Mouse (Mus musculus) kidney, embryonic 15.5 days (tissue): ENCODE measurements around the gene Rasgrf1. TPM values are rescaled to one million over a fixed set of nuclear protein-coding genes. Genes with fewer than 3 reads are reported as not detected.
A peak's percentile ranks its signal among the peaks of the same experiment; 100 is the strongest.
"Not testable (repeated sequence)": the region's sequence is repeated elsewhere in the genome, so short reads cannot be mapped to it uniquely, and the experiment has no call there.

Experiments
- ATAC-seq: fragments of 200-750 bp; cut with Nextera tagmentation; replicated peaks from 2 replicates; pipeline ENCODE4 v1.8.0; 2017; ENCODE audit warnings: moderate TSS enrichment; ENCODE audit not compliant: low FRiP score
- H3K27ac ChIP-seq: fragments of 300-500 bp; sonication (generic); 2 replicates; pipeline ENCODE4 v1.5.1; 2015; ENCODE audit warnings: mild to moderate bottlenecking, inconsistent platforms
- H3K27me3 ChIP-seq: fragments of 300-500 bp; sonication (generic); 2 replicates; pipeline ENCODE4 v1.6.1; 2015; ENCODE audit warnings: inconsistent platforms
- H3K36me3 ChIP-seq: fragments of 300-500 bp; sonication (generic); 2 replicates; pipeline ENCODE4 v1.6.1; 2015; ENCODE audit warnings: inconsistent platforms
- H3K4me1 ChIP-seq: fragments of 300-500 bp; sonication (generic); 2 replicates; pipeline ENCODE4 v1.6.1; 2015; ENCODE audit warnings: inconsistent platforms
- H3K4me2 ChIP-seq: fragments of 300-500 bp; sonication (generic); 2 replicates; pipeline ENCODE4 v1.6.1; 2015; ENCODE audit warnings: moderate library complexity, mild to moderate bottlenecking, inconsistent platforms
- H3K4me3 ChIP-seq: fragments of 300-500 bp; sonication (generic); replicated peaks from 2 replicates; pipeline ENCODE4 v1.5.1; 2015; ENCODE audit warnings: mild to moderate bottlenecking, inconsistent platforms
- H3K9ac ChIP-seq: fragments of 300-500 bp; sonication (generic); 2 replicates; pipeline ENCODE4 v1.6.1; 2015; ENCODE audit warnings: mild to moderate bottlenecking, inconsistent platforms
- H3K9me3 ChIP-seq: fragments of 300-500 bp; sonication (generic); replicated peaks from 2 replicates; pipeline ENCODE4 v1.6.1; 2016; ENCODE audit warnings: inconsistent platforms
- WGBS: fragments of 180-500 bp; shearing (Covaris S2); methylation state at CpG from one replicate; pipeline ENCODE4 v1.1.7; 2015; ENCODE audit warnings: mixed read lengths; 5-methylcytosine and 5-hydroxymethylcytosine counted together
- polyA plus RNA-seq: library from polyadenylated mRNA; unstranded; fragments of >200 nt; fragmentation: Nextera tagmentation; extraction: Ambion mirVana; gene quantifications from 2 replicates; pipeline ENCODE4 v1.2.1, GENCODE M21; 2015

Gene Rasgrf1
- polyA plus RNA-seq, 1 experiment from 2014 or later: 0.14 TPM

- peaks cover 7% of the 10 kb centered on the region; the same call in 1 of the 2 replicates for H3K4me1 ChIP-seq
- no peaks in the 10 kb centered on the region for H3K9me3 ChIP-seq
- 0 out of 2 replicates have a peak, but pooled peaks have one; percentile 17 for ATAC-seq
- peak within 1 kb of the TSS; percentile 59 for H3K9ac ChIP-seq
- no peaks in the 10 kb centered on the region for H3K36me3 ChIP-seq
- peak within 1 kb of the TSS; percentile 72 for H3K27ac ChIP-seq
- H3K4me2 ChIP-seq: peak within 1 kb of the TSS; percentile 90
- 81% methylated on average over 2 of the region's 2 CpGs for WGBS
- no peaks in the 10 kb centered on the region for H3K27me3 ChIP-seq
- peak within 1 kb of the TSS; percentile 54 for H3K4me3 ChIP-seq
Measured at GRCm38 (mm10) chr9:90053852-90054251, 144.1 kb downstream of the Rasgrf1 start, which contains the start of gene Ctsh. Gene Ctsh (plus strand): TSS chr9:90054152.

DNA sequence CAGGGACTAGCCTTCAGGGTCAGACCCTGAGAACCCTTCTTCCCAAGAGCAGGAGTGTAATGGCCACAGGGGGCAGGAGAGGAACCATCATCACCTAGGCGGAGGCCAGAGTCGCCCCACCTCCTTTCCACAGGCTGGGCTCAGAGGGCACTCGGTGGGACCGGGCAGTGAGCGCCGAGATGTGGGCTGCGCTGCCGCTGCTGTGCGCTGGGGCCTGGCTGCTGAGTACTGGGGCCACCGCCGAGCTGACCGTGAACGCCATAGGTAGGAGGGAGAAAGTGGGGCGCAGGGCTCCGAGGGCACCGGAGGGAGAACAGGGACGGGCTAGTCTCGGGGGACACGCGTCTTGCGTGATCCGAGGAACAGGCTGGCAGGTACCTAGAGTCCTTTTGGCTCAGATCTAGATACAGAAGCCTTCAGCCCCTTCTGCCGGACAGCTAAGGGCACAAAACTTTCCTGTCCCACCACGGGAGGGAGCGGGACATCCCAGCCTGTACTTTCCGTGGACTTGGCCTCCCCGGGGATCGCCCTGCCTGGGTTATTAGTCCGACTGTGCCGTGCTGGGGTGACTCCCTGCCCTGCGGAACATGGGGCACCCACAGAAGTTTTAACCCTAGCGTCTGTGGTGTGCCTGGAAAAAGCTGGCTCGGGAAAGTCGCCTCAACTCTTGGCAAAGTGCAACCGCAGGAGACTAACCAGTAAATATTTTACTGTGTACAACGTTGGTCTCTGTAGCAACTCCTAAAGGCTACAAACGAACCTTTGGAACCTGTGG lies 144.8 kb downstream of the Rasgrf1 start:
- WGBS: under 1% methylated on average over 37 of the region's 37 CpGs
- peak overlapping the region; percentile 72 for H3K27ac ChIP-seq
- H3K9me3 ChIP-seq: no peaks in the 10 kb centered on the region
- peak overlapping the region; percentile 54 for H3K4me3 ChIP-seq
- H3K27me3 ChIP-seq: no peaks in the 10 kb centered on the region
- peak; percentile 95 for ATAC-seq
- H3K9ac ChIP-seq: peak overlapping the region; percentile 59
- peak overlapping the region; percentile 90 for H3K4me2 ChIP-seq
- H3K4me1 ChIP-seq: peaks cover 7% of the 10 kb centered on the region; the same call in 1 of the 2 replicates
- H3K36me3 ChIP-seq: no peaks in the 10 kb centered on the region

- Histone ChIP-seq H3K36me3 (no peaks in the 10 kb centered on the region), H3K27me3 (no peaks in the 10 kb centered on the region), H3K4me2 (peak overlapping the region; percentile 90), H3K4me1 (peaks cover 7% of the 10 kb centered on the region; the same call in 1 of the 2 replicates), H3K9ac (no peak overlapping the region), H3K4me3 (peak overlapping the region; percentile 54), H3K9me3 (no peaks in the 10 kb centered on the region), H3K27ac (no peak overlapping the region)
- 49% methylated on average over 5 of the region's 5 CpGs for WGBS
- no peak for ATAC-seq
Measured at GRCm38 (mm10) chr9:90055409-90055808, 145.7 kb downstream of the Rasgrf1 start.

- Histone ChIP-seq H3K4me3 (no peak overlapping the region), H3K9ac (no peak overlapping the region), H3K4me1 (peaks cover 7% of the 10 kb centered on the region; the same call in 1 of the 2 replicates)
Measured at GRCm38 (mm10) chr9:90055911-90056310, 146.2 kb downstream of the Rasgrf1 start.

GRCm38 (mm10) chr9:90056716-90057115 lies 147.0 kb downstream of the Rasgrf1 start:
- H3K27ac ChIP-seq: no peak overlapping the region
- 96% methylated on average over 2 of the region's 2 CpGs for WGBS
- no peaks in the 10 kb centered on the region for H3K36me3 ChIP-seq
- H3K9me3 ChIP-seq: no peaks in the 10 kb centered on the region
- H3K4me3 ChIP-seq: no peak overlapping the region
- no peak overlapping the region for H3K9ac ChIP-seq
- no peaks in the 10 kb centered on the region for H3K27me3 ChIP-seq
- peaks cover 7% of the 10 kb centered on the region; the same call in 1 of the 2 replicates for H3K4me1 ChIP-seq
- ATAC-seq: no peak
- H3K4me2 ChIP-seq: no peak overlapping the region

More at GRCm38 (mm10) chr9:90055911-90056310, 146.2 kb downstream of the Rasgrf1 start:
- Histone ChIP-seq H3K36me3 (no peaks in the 10 kb centered on the region), H3K27ac (no peak overlapping the region), H3K9me3 (no peaks in the 10 kb centered on the region), H3K27me3 (no peaks in the 10 kb centered on the region), H3K4me2 (peak overlapping the region; percentile 90)
- ATAC-seq: no peak
- 63% methylated on average over 3 of the region's 3 CpGs for WGBS

GRCm38 (mm10) chr9:90059828-90060573 lies 150.3 kb downstream of the Rasgrf1 start:
- 0 out of 2 replicates have a peak, but pooled peaks cover 3% of the 10 kb centered on the region for H3K4me1 ChIP-seq
- H3K27me3 ChIP-seq: no peaks in the 10 kb centered on the region
- no peak overlapping the region for H3K27ac ChIP-seq
- no peaks in the 10 kb centered on the region for H3K9me3 ChIP-seq
- no peak overlapping the region for H3K4me2 ChIP-seq
- 80% methylated on average over 9 of the region's 9 CpGs for whole genome bisulfite sequencing
- no peak overlapping the region for H3K9ac ChIP-seq
- no peak for ATAC-seq
- no peaks in the 10 kb centered on the region for H3K36me3 ChIP-seq
- H3K4me3 ChIP-seq: no peak overlapping the region

- Histone ChIP-seq H3K36me3 (no peaks in the 10 kb centered on the region), H3K4me1 (0 out of 2 replicates have a peak, but pooled peaks cover 1% of the 10 kb centered on the region), H3K4me2 (no peak overlapping the region), H3K27ac (no peak overlapping the region), H3K9ac (no peak overlapping the region), H3K4me3 (no peak overlapping the region), H3K27me3 (no peaks in the 10 kb centered on the region), H3K9me3 (no peaks in the 10 kb centered on the region)
- no peak for ATAC-seq
- 90% methylated on average over 2 of the region's 2 CpGs for WGBS
Measured at GRCm38 (mm10) chr9:90060574-90060875, 150.8 kb downstream of the Rasgrf1 start.

DNA sequence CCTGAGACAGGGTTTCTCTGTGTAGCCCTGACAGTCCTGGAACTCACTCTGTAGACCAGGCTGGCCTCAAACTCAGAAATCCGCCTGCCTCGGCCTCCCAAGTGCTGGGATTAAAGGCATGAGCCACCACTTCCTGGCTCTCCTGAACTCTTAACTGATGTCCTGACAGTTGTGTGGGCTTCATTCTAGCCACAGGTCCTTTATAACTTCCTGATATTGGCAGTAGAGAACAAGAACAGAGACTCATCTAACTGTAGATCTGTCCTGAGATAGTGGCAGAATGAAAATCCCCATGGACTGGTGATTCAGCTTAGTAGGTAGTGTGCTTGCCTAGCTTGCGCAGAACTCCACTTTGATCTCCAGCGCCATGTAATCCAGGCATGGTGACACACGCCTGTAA lies 151.2 kb downstream of the Rasgrf1 start:
- H3K4me1 ChIP-seq, H3K9ac ChIP-seq, H3K27me3 ChIP-seq, H3K27ac ChIP-seq, H3K4me3 ChIP-seq, H3K36me3 ChIP-seq, H3K9me3 ChIP-seq, H3K4me2 ChIP-seq, ATAC-seq: not testable (repeated sequence)
- 93% methylated on average over 5 of the region's 5 CpGs for WGBS

DNA sequence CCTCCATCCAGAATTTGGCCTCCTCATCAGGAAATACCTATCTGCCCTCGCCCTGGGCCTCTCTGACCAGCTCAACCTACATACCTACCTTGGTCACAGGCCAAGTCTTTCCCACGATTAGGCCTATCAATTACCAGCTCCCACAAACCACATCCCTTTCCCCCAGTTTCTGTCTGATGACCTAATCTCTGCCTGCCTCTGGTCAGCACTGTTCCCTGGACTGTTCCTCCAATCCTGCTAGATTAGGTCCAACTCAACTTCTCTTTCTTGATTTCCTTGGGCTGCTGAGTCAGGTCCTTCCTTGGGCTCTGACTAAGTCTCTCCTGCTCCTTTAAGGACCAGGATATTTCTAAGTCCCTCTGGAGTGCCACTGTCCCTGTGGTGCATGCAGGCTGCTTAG lies 157.6 kb downstream of the Rasgrf1 start:
- Histone ChIP-seq H3K9ac (no peak overlapping the region), H3K9me3 (no peaks in the 10 kb centered on the region), H3K4me3 (no peak overlapping the region), H3K27ac (no peak overlapping the region), H3K4me2 (no peak overlapping the region), H3K36me3 (no peaks in the 10 kb centered on the region), H3K27me3 (no peaks in the 10 kb centered on the region), H3K4me1 (no peaks in the 10 kb centered on the region)
- ATAC-seq: no peak
- WGBS: 71% methylated on average over 2 of the region's 2 CpGs

DNA sequence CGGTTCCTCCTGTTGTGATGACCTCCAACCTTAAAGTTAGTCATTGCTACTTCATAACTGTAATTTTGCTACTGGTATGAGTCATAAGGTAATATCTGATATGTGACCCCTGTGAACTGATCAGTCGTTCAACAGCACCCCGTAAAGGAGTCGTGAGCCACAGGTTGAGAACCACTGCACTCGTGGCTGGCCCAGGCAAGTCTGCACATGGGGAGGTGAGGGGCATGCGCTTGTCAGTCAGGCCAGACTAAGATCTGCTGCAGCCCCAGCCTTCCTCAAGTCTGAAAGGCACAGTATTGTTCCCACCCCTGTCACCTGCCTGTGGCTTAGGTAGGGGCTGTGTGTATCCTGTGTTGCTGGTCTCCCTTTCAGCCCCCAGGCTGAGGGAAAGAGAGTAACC lies 159.1 kb downstream of the Rasgrf1 start:
- H3K27me3 ChIP-seq: no peaks in the 10 kb centered on the region
- H3K9ac ChIP-seq: no peak overlapping the region
- H3K4me3 ChIP-seq: no peak overlapping the region
- no peak; the same call in 1 of the 2 replicates for ATAC-seq
- WGBS: 81% methylated on average over 6 of the region's 6 CpGs
- peak overlapping the region; percentile 49 for H3K27ac ChIP-seq
- H3K9me3 ChIP-seq: no peaks in the 10 kb centered on the region
- H3K36me3 ChIP-seq: no peaks in the 10 kb centered on the region
- no peak overlapping the region for H3K4me2 ChIP-seq
- no peaks in the 10 kb centered on the region for H3K4me1 ChIP-seq

DNA sequence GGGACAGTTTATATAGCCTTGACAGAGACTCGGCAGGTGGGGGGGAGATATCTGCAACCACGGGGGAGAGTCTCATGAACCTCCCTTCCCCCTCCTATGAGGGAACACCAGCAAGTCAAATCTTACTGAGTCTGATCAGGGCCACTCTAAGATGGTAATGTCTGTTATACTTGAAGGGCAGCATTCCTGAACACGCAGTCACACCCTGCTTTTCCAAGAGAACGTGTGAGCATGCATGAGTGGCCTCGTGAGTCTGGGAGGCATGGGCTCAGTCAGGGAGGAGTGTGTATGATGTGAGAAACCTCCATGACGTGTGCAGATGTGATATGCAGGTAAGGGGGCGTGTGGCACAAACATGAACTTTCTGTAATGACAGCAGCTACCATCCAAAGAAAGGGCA lies 159.8 kb downstream of the Rasgrf1 start:
- ATAC-seq: peak; percentile 67; the same call in 1 of the 2 replicates
- H3K9ac ChIP-seq: no peak overlapping the region
- peak overlapping the region; percentile 50 for H3K27ac ChIP-seq
- no peaks in the 10 kb centered on the region for H3K9me3 ChIP-seq
- no peaks in the 10 kb centered on the region for H3K27me3 ChIP-seq
- no peaks in the 10 kb centered on the region for H3K4me1 ChIP-seq
- H3K4me2 ChIP-seq: no peak overlapping the region
- 66% methylated on average over 7 of the region's 7 CpGs for WGBS
- no peaks in the 10 kb centered on the region for H3K36me3 ChIP-seq
- H3K4me3 ChIP-seq: no peak overlapping the region

- ATAC-seq: no peak
- WGBS: 75% methylated on average over 7 of the region's 7 CpGs
- peak overlapping the region; percentile 50 for H3K27ac ChIP-seq
Measured at GRCm38 (mm10) chr9:90070174-90070573, 160.5 kb downstream of the Rasgrf1 start.

More at GRCm38 (mm10) chr9:90070174-90070573, 160.5 kb downstream of the Rasgrf1 start:
- Histone ChIP-seq H3K27me3 (no peaks in the 10 kb centered on the region), H3K9ac (no peak overlapping the region), H3K9me3 (no peaks in the 10 kb centered on the region), H3K4me3 (no peak overlapping the region), H3K36me3 (no peaks in the 10 kb centered on the region), H3K4me1 (no peaks in the 10 kb centered on the region), H3K4me2 (no peak overlapping the region)
